Mouse (Mus musculus): ENCODE measurements around the gene Vmn1r46. TPM values are rescaled to one million over a fixed set of nuclear protein-coding genes. Genes with fewer than 3 reads are reported as not detected.
"Not testable (repeated sequence)": the region's sequence is repeated elsewhere in the genome, so short reads cannot be mapped to it uniquely, and the experiment has no call there.

Vmn1r46 gene
- polyA plus RNA-seq (2015; fragmentation: Nextera tagmentation; extraction: Ambion mirVana) = not detected in 2 replicates

DNA sequence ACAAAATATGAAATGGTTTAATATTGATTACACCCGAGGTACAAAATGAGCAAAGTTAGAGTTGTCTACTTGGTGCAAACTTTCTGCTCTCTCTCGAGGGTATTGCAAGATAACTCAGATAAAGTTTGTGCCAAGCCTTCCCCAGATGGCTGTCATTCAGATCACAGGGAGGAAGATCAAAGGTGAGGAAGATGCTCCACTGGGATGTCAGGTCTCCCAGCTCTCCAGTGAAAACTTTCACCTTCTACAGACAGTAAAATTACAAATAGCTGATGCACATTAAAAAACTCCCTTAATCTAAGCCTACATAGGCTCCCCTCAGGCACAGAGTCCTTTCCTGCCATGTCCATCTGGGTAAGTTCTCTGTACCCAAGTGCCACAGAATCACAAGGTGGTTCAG lies at the start of gene Vmn1r46:
Vmn1r46 (plus strand) TSS at position 301 of the 400 bp plus-strand sequence.
- Histone ChIP-seq H3K4me3 (replicated peaks; ENCODE audit: low read length) (no peak within 1 kb of the TSS), H3K4me2 (ENCODE audit: low read length) (no peak within 1 kb of the TSS), H3K4me1 (replicated peaks; ENCODE audit: control insufficient read depth, insufficient read depth, low read length) (no peaks in the 10 kb centered on the region), H3K27me3 (replicated peaks; ENCODE audit: control insufficient read depth, insufficient read depth, low read length) (no peaks in the 10 kb centered on the region), H3K9me3 (ENCODE audit: control insufficient read depth, low read length) (peaks cover 3% of the 10 kb centered on the region; the same call in 1 of the 2 replicates), H3K27ac (ENCODE audit: low read length) (no peak within 1 kb of the TSS), H3K36me3 (ENCODE audit: control insufficient read depth, insufficient read depth) (no peaks in the 10 kb centered on the region), H3K9ac (replicated peaks; ENCODE audit: low read depth, low read length) (no peak within 1 kb of the TSS)
- ATAC-seq = no peak
- 63% methylated on average over 2 of the region's 2 CpGs for WGBS

GRCm38 (mm10) chr6:89940498-89940897 lies 28.6 kb upstream of the Vmn1r46 start, which contains the start of gene Vmn1r45:
TSS of gene Vmn1r45 (minus strand) at chr6:89940598.
- H3K27me3 ChIP-seq (replicated peaks; ENCODE audit: control insufficient read depth, insufficient read depth, low read length); H3K9ac ChIP-seq (replicated peaks; ENCODE audit: low read depth, low read length); H3K36me3 ChIP-seq (ENCODE audit: control insufficient read depth, insufficient read depth); H3K4me2 ChIP-seq (ENCODE audit: low read length); H3K4me1 ChIP-seq (replicated peaks; ENCODE audit: control insufficient read depth, insufficient read depth, low read length); H3K4me3 ChIP-seq (replicated peaks; ENCODE audit: low read length); H3K27ac ChIP-seq (ENCODE audit: low read length); H3K9me3 ChIP-seq (ENCODE audit: control insufficient read depth, low read length); ATAC-seq: not testable (repeated sequence)
- WGBS = 92% methylated on average over 2 of the region's 2 CpGs

- Histone ChIP-seq H3K9me3 (ENCODE audit: control insufficient read depth, low read length) (no peaks in the 10 kb centered on the region), H3K9ac (replicated peaks; ENCODE audit: low read depth, low read length) (no peak overlapping the region), H3K4me1 (replicated peaks; ENCODE audit: control insufficient read depth, insufficient read depth, low read length) (no peaks in the 10 kb centered on the region), H3K4me2 (ENCODE audit: low read length) (no peak overlapping the region), H3K27me3 (replicated peaks; ENCODE audit: control insufficient read depth, insufficient read depth, low read length) (no peaks in the 10 kb centered on the region), H3K36me3 (ENCODE audit: control insufficient read depth, insufficient read depth) (no peaks in the 10 kb centered on the region), H3K27ac (ENCODE audit: low read length) (no peak overlapping the region), H3K4me3 (replicated peaks; ENCODE audit: low read length) (no peak overlapping the region)
- no peak for ATAC-seq
- 85% methylated on average over 2 of the region's 2 CpGs for WGBS
These were observed 28.2 kb upstream of the Vmn1r46 start for GRCm38 (mm10) chr6:89940926-89941325.

- no peak overlapping the region for H3K27ac ChIP-seq (ENCODE audit: low read length)
- no peak overlapping the region for H3K4me3 ChIP-seq (replicated peaks; ENCODE audit: low read length)
- no peaks in the 10 kb centered on the region for H3K9me3 ChIP-seq (ENCODE audit: control insufficient read depth, low read length)
- no peaks in the 10 kb centered on the region for H3K27me3 ChIP-seq (replicated peaks; ENCODE audit: control insufficient read depth, insufficient read depth, low read length)
- no peak for ATAC-seq
- H3K36me3 ChIP-seq (ENCODE audit: control insufficient read depth, insufficient read depth) = no peaks in the 10 kb centered on the region
- H3K4me1 ChIP-seq (replicated peaks; ENCODE audit: control insufficient read depth, insufficient read depth, low read length) = no peaks in the 10 kb centered on the region
- WGBS = 71% methylated on average over 2 of the region's 2 CpGs
- no peak overlapping the region for H3K4me2 ChIP-seq (ENCODE audit: low read length)
- H3K9ac ChIP-seq (replicated peaks; ENCODE audit: low read depth, low read length) = no peak overlapping the region
These were observed 15.6 kb upstream of the Vmn1r46 start for GRCm38 (mm10) chr6:89953556-89953955.

- H3K36me3 ChIP-seq (ENCODE audit: control insufficient read depth, insufficient read depth) = no peaks in the 10 kb centered on the region
- ATAC-seq = no peak
- no peak overlapping the region for H3K27ac ChIP-seq (ENCODE audit: low read length)
These were observed 2.8 kb upstream of the Vmn1r46 start for GRCm38 (mm10) chr6:89966341-89966740.

GRCm38 (mm10) chr6:89985989-89986388 lies 16.9 kb downstream of the Vmn1r46 start:
- 27% methylated on average over 1 of the region's 1 CpGs for WGBS
- ATAC-seq = no peak

More at GRCm38 (mm10) chr6:89966341-89966740, 2.8 kb upstream of the Vmn1r46 start:
- no peaks in the 10 kb centered on the region for H3K4me1 ChIP-seq (replicated peaks; ENCODE audit: control insufficient read depth, insufficient read depth, low read length)
- peaks cover 3% of the 10 kb centered on the region; the same call in 1 of the 2 replicates for H3K9me3 ChIP-seq (ENCODE audit: control insufficient read depth, low read length)
- H3K4me3 ChIP-seq (replicated peaks; ENCODE audit: low read length) = no peak overlapping the region
- H3K9ac ChIP-seq (replicated peaks; ENCODE audit: low read depth, low read length) = no peak overlapping the region
- no peaks in the 10 kb centered on the region for H3K27me3 ChIP-seq (replicated peaks; ENCODE audit: control insufficient read depth, insufficient read depth, low read length)
- no peak overlapping the region for H3K4me2 ChIP-seq (ENCODE audit: low read length)

DNA sequence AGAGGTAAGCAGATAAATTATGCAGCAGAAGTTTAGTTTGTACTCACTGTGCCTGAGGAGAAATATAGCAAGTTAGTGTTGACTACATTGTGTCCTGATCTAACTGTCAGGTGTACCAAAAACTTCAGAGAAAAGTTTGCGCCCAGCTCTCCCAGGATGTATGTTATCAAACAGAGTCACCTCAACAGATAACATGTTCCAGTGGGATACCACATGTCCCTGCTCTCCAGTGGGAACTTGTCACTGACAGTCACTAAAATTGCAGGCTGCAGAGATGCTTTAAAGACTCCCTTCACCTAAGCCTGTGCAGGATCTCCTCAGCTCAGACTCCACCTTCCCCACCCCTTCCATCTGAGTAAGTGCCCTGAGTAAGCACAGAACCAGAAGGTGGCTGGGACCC lies 46.7 kb downstream of the Vmn1r46 start, which contains the start of gene Vmn1r47:
Vmn1r47 (plus strand) TSS at position 301 of the 400 bp plus-strand sequence.
- H3K9ac ChIP-seq (replicated peaks; ENCODE audit: low read depth, low read length); H3K27me3 ChIP-seq (replicated peaks; ENCODE audit: control insufficient read depth, insufficient read depth, low read length); H3K4me2 ChIP-seq (ENCODE audit: low read length); H3K9me3 ChIP-seq (ENCODE audit: control insufficient read depth, low read length); H3K4me3 ChIP-seq (replicated peaks; ENCODE audit: low read length); H3K27ac ChIP-seq (ENCODE audit: low read length); H3K36me3 ChIP-seq (ENCODE audit: control insufficient read depth, insufficient read depth); H3K4me1 ChIP-seq (replicated peaks; ENCODE audit: control insufficient read depth, insufficient read depth, low read length); ATAC-seq: not testable (repeated sequence)
- WGBS = 96% methylated on average over 1 of the region's 1 CpGs

More at GRCm38 (mm10) chr6:89985989-89986388, 16.9 kb downstream of the Vmn1r46 start:
- H3K27ac ChIP-seq (ENCODE audit: low read length) = no peak overlapping the region
- peaks cover under 1% of the 10 kb centered on the region; the same call in 1 of the 2 replicates for H3K9me3 ChIP-seq (ENCODE audit: control insufficient read depth, low read length)
- H3K4me3 ChIP-seq (replicated peaks; ENCODE audit: low read length) = no peak overlapping the region
- no peak overlapping the region for H3K9ac ChIP-seq (replicated peaks; ENCODE audit: low read depth, low read length)
- no peak overlapping the region for H3K4me2 ChIP-seq (ENCODE audit: low read length)
- no peaks in the 10 kb centered on the region for H3K4me1 ChIP-seq (replicated peaks; ENCODE audit: control insufficient read depth, insufficient read depth, low read length)
- no peaks in the 10 kb centered on the region for H3K36me3 ChIP-seq (ENCODE audit: control insufficient read depth, insufficient read depth)
- no peaks in the 10 kb centered on the region for H3K27me3 ChIP-seq (replicated peaks; ENCODE audit: control insufficient read depth, insufficient read depth, low read length)

Other genes starting within 250 kb of the Vmn1r46 start
- not detected in 2 replicates for gene Vmn1r41, start 228.5 kb upstream of the Vmn1r46 start, polyA plus RNA-seq (2015; fragmentation: Nextera tagmentation; extraction: Ambion mirVana)
- not detected in 2 replicates for gene Vmn1r42, start 92.9 kb upstream of the Vmn1r46 start, polyA plus RNA-seq (2015; fragmentation: Nextera tagmentation; extraction: Ambion mirVana)
- not detected in 2 replicates for gene Vmn1r43, start 92.9 kb upstream of the Vmn1r46 start, polyA plus RNA-seq (2015; fragmentation: Nextera tagmentation; extraction: Ambion mirVana)
- gene Vmn1r44, start 85.7 kb upstream of the Vmn1r46 start, polyA plus RNA-seq (2015; fragmentation: Nextera tagmentation; extraction: Ambion mirVana) = not detected in 2 replicates
- gene Vmn1r45, start 28.7 kb upstream of the Vmn1r46 start, polyA plus RNA-seq (2015; fragmentation: Nextera tagmentation; extraction: Ambion mirVana) = not detected in 2 replicates
- not detected in 2 replicates for gene Vmn1r47, start 46.8 kb downstream of the Vmn1r46 start, polyA plus RNA-seq (2015; fragmentation: Nextera tagmentation; extraction: Ambion mirVana)
- not detected in 2 replicates for gene Vmn1r48, start 67.5 kb downstream of the Vmn1r46 start, polyA plus RNA-seq (2015; fragmentation: Nextera tagmentation; extraction: Ambion mirVana)
- not detected in 2 replicates for gene Vmn1r49, start 109.2 kb downstream of the Vmn1r46 start, polyA plus RNA-seq (2015; fragmentation: Nextera tagmentation; extraction: Ambion mirVana)
- not detected in 2 replicates for gene Vmn1r50, start 132.1 kb downstream of the Vmn1r46 start, polyA plus RNA-seq (2015; fragmentation: Nextera tagmentation; extraction: Ambion mirVana)
- not detected in 2 replicates for gene Vmn1r51, start 153.3 kb downstream of the Vmn1r46 start, polyA plus RNA-seq (2015; fragmentation: Nextera tagmentation; extraction: Ambion mirVana)
- gene Vmn1r52, start 205.5 kb downstream of the Vmn1r46 start, polyA plus RNA-seq (2015; fragmentation: Nextera tagmentation; extraction: Ambion mirVana) = not detected in 2 replicates
- gene V1ra8, start 233.5 kb downstream of the Vmn1r46 start, polyA plus RNA-seq (2015; fragmentation: Nextera tagmentation; extraction: Ambion mirVana) = not detected in 2 replicates

All from forebrain, embryonic 16.5 days (tissue).